Mouse (Mus musculus) T-helper 1 cell (primary cell): ENCODE data around the gene Ifitm10.
"Not testable (repeated sequence)": the region's sequence is repeated elsewhere in the genome, so short reads cannot be mapped to it uniquely, and the experiment has no call there.

ENCODE experiments used
- in situ Hi-C: fragments of 300-600 bp; cut with MboI, MseI; formaldehyde crosslinking; loops from one replicate; pipeline ENCODE4 v1.15.1; 2025; ENCODE audit warnings: high pct_unique_total_duplicates

Ifitm10 gene

GRCm38 (mm10) chr7:142326714-142327445 lies 46.7 kb downstream of the Ifitm10 start:
- in situ Hi-C loops, result no loop called here

- in situ Hi-C loops, result no loop called here
These were observed 50.0 kb downstream of the Ifitm10 start for GRCm38 (mm10) chr7:142323396-142324117.

GRCm38 (mm10) chr7:142322641-142323040 lies 50.9 kb downstream of the Ifitm10 start:
- in situ Hi-C loops, result no loop called here

- in situ Hi-C loops, result not testable (repeated sequence)
These were observed 51.8 kb downstream of the Ifitm10 start for GRCm38 (mm10) chr7:142321637-142322306.

GRCm38 (mm10) chr7:142320906-142321305 lies 52.6 kb downstream of the Ifitm10 start:
- in situ Hi-C loops, result no loop called here

GRCm38 (mm10) chr7:142319124-142319523 lies 54.4 kb downstream of the Ifitm10 start:
- in situ Hi-C loops, result loop anchor here (5.0 kb wide), 1 partner anchor 263 kb away; no protein-coding TSS in a partner anchor

GRCm38 (mm10) chr7:142317216-142317615 lies 56.3 kb downstream of the Ifitm10 start:
- in situ Hi-C loops, result loop anchor here (5.0 kb wide), 1 partner anchor 265 kb away; no protein-coding TSS in a partner anchor

GRCm38 (mm10) chr7:142316558-142316957 lies 57.0 kb downstream of the Ifitm10 start:
- in situ Hi-C loops, result loop anchor here (5.0 kb wide), 1 partner anchor 266 kb away; no protein-coding TSS in a partner anchor

- in situ Hi-C loops, result loop anchor here (5.0 kb wide), 1 partner anchor 268 kb away; no protein-coding TSS in a partner anchor
These were observed 58.8 kb downstream of the Ifitm10 start for GRCm38 (mm10) chr7:142314600-142315285.

- in situ Hi-C loops, result not testable (repeated sequence)
These were observed 69.6 kb downstream of the Ifitm10 start for GRCm38 (mm10) chr7:142303929-142304328.

GRCm38 (mm10) chr7:142303249-142303648 lies 70.3 kb downstream of the Ifitm10 start, which contains the start of gene Krtap5-4:
Krtap5-4 (plus strand) TSS chr7:142303549.
- in situ Hi-C loops, result no loop called here

- in situ Hi-C loops, result not testable (repeated sequence)
These were observed 76.5 kb downstream of the Ifitm10 start, which contains the start of gene Krtap5-1 for GRCm38 (mm10) chr7:142297018-142297417. Krtap5-1 (minus strand) TSS chr7:142297118.

GRCm38 (mm10) chr7:142296108-142296507 lies 77.4 kb downstream of the Ifitm10 start:
- in situ Hi-C loops, result not testable (repeated sequence)

- in situ Hi-C loops, result no loop called here
These were observed 78.1 kb downstream of the Ifitm10 start for GRCm38 (mm10) chr7:142295418-142295817.

GRCm38 (mm10) chr7:142293851-142294250 lies 79.7 kb downstream of the Ifitm10 start:
- in situ Hi-C loops, result not testable (repeated sequence)

GRCm38 (mm10) chr7:142285910-142286612 lies 87.5 kb downstream of the Ifitm10 start:
- in situ Hi-C loops, result not testable (repeated sequence)

- in situ Hi-C loops, result no loop called here
These were observed 88.3 kb downstream of the Ifitm10 start for GRCm38 (mm10) chr7:142285130-142285835.

- in situ Hi-C loops, result no loop called here
These were observed 88.9 kb downstream of the Ifitm10 start for GRCm38 (mm10) chr7:142284615-142285080.

GRCm38 (mm10) chr7:142284023-142284591 lies 89.4 kb downstream of the Ifitm10 start:
- in situ Hi-C loops, result no loop called here
